Mouse (Mus musculus): ENCODE measurements around the gene Trp53bp1. TPM values are rescaled to one million over a fixed set of nuclear protein-coding genes. Genes with fewer than 3 reads are reported as not detected.

Gene Trp53bp1
- polyA plus RNA-seq, 1 experiment: 22.7 TPM

GRCm38 (mm10) chr2:121169173-121169572 is 102.0 kb downstream of the Trp53bp1 start:
- Histone ChIP-seq H3K79me2 (ENCODE audit: control insufficient read depth, insufficient read depth) (peaks cover 16% of the 10 kb centered on the region), H3K4me3 (peak overlapping the region; percentile 96), H3K27me3 (ENCODE audit: control insufficient read depth, insufficient read depth, insufficient read length) (no peaks in the 10 kb centered on the region), H3K4me2 (ENCODE audit: low read depth) (peak overlapping the region; percentile 95), H3ac (ENCODE audit: control insufficient read depth, insufficient read length) (no peak overlapping the region), H3K36me3 (ENCODE audit: control insufficient read depth, insufficient read depth) (peaks cover 10% of the 10 kb centered on the region)
- TF ChIP-seq MYOD1 (IDR thresholded peaks at IDR 0.05; ENCODE audit: control insufficient read depth in 1 of 3, insufficient read length in 2 of 3, low read depth in 2 of 3): no peak
- no peak for TF ChIP-seq TCF3 (IDR thresholded peaks at IDR 0.05; ENCODE audit: insufficient read length, low read depth)
- TF ChIP-seq POLR2A (IDR thresholded peaks at IDR 0.05; ENCODE audit: insufficient read length, low read depth): no peak
- TF ChIP-seq MAX (IDR thresholded peaks at IDR 0.05; ENCODE audit: low read depth): no peak
- no peak for TF ChIP-seq CEBPB (IDR thresholded peaks at IDR 0.05; ENCODE audit: insufficient read depth, poor library complexity, severe bottlenecking)
- TF ChIP-seq POLR2AphosphoS2 (IDR thresholded peaks at IDR 0.05; ENCODE audit: insufficient read length, low read depth): no peak
- no peak for TF ChIP-seq USF1 (IDR thresholded peaks at IDR 0.05; ENCODE audit: low read depth)
- no peak for TF ChIP-seq SRF (IDR thresholded peaks at IDR 0.05; ENCODE audit: control insufficient read depth, insufficient read length, low read depth)
- TF ChIP-seq TCF12 (IDR thresholded peaks at IDR 0.05; ENCODE audit: insufficient read depth, poor library complexity, severe bottlenecking): no peak
- TF ChIP-seq REST (IDR thresholded peaks at IDR 0.05; ENCODE audit: insufficient read depth, insufficient read length): no peak
- TF ChIP-seq E2F4 (IDR thresholded peaks at IDR 0.05; ENCODE audit: insufficient read depth): no peak
- TF ChIP-seq MYOG (IDR thresholded peaks at IDR 0.05; ENCODE audit: control insufficient read depth in 1 of 3, insufficient read depth in 1 of 3, insufficient read length in 2 of 3, low read depth in 2 of 3): no peak

GRCm38 (mm10) chr2:121153100-121153499 is 118.1 kb downstream of the Trp53bp1 start:
- TF ChIP-seq POLR2A (IDR thresholded peaks at IDR 0.05; ENCODE audit: insufficient read length, low read depth) (no peak), CEBPB (IDR thresholded peaks at IDR 0.05; ENCODE audit: insufficient read depth, poor library complexity, severe bottlenecking) (no peak), MAX (IDR thresholded peaks at IDR 0.05; ENCODE audit: low read depth) (no peak), TCF3 (IDR thresholded peaks at IDR 0.05; ENCODE audit: insufficient read length, low read depth) (no peak), USF1 (IDR thresholded peaks at IDR 0.05; ENCODE audit: low read depth) (no peak), SRF (IDR thresholded peaks at IDR 0.05; ENCODE audit: control insufficient read depth, insufficient read length, low read depth) (no peak), TCF12 (IDR thresholded peaks at IDR 0.05; ENCODE audit: insufficient read depth, poor library complexity, severe bottlenecking) (no peak), POLR2AphosphoS2 (IDR thresholded peaks at IDR 0.05; ENCODE audit: insufficient read length, low read depth) (no peak), MYOG (IDR thresholded peaks at IDR 0.05; ENCODE audit: control insufficient read depth in 1 of 3, insufficient read depth in 1 of 3, insufficient read length in 2 of 3, low read depth in 2 of 3) (no peak), E2F4 (IDR thresholded peaks at IDR 0.05; ENCODE audit: insufficient read depth) (no peak), MYOD1 (IDR thresholded peaks at IDR 0.05; ENCODE audit: control insufficient read depth in 1 of 3, insufficient read length in 2 of 3, low read depth in 2 of 3) (no peak), REST (IDR thresholded peaks at IDR 0.05; ENCODE audit: insufficient read depth, insufficient read length) (no peak)
- no peaks in the 10 kb centered on the region for H3K36me3 ChIP-seq (ENCODE audit: control insufficient read depth, insufficient read depth)
- no peak overlapping the region for H3K4me2 ChIP-seq (ENCODE audit: low read depth)
- H3K27me3 ChIP-seq (ENCODE audit: control insufficient read depth, insufficient read depth, insufficient read length): no peaks in the 10 kb centered on the region
- H3K79me2 ChIP-seq (ENCODE audit: control insufficient read depth, insufficient read depth): no peaks in the 10 kb centered on the region
- H3ac ChIP-seq (ENCODE audit: control insufficient read depth, insufficient read length): no peak overlapping the region
- no peak overlapping the region for H3K4me3 ChIP-seq

- no peak overlapping the region for H3K4me3 ChIP-seq
- no peaks in the 10 kb centered on the region for H3K36me3 ChIP-seq (ENCODE audit: control insufficient read depth, insufficient read depth)
- no peaks in the 10 kb centered on the region for H3K79me2 ChIP-seq (ENCODE audit: control insufficient read depth, insufficient read depth)
- H3ac ChIP-seq (ENCODE audit: control insufficient read depth, insufficient read length): no peak overlapping the region
- TF ChIP-seq MAX (IDR thresholded peaks at IDR 0.05; ENCODE audit: low read depth): no peak
- TF ChIP-seq SRF (IDR thresholded peaks at IDR 0.05; ENCODE audit: control insufficient read depth, insufficient read length, low read depth): no peak
- TF ChIP-seq REST (IDR thresholded peaks at IDR 0.05; ENCODE audit: insufficient read depth, insufficient read length): no peak
- no peak for TF ChIP-seq MYOG (IDR thresholded peaks at IDR 0.05; ENCODE audit: control insufficient read depth in 1 of 3, insufficient read depth in 1 of 3, insufficient read length in 2 of 3, low read depth in 2 of 3)
- no peak for TF ChIP-seq E2F4 (IDR thresholded peaks at IDR 0.05; ENCODE audit: insufficient read depth)
- no peak for TF ChIP-seq POLR2A (IDR thresholded peaks at IDR 0.05; ENCODE audit: insufficient read length, low read depth)
- TF ChIP-seq CEBPB (IDR thresholded peaks at IDR 0.05; ENCODE audit: insufficient read depth, poor library complexity, severe bottlenecking): no peak
- TF ChIP-seq TCF12 (IDR thresholded peaks at IDR 0.05; ENCODE audit: insufficient read depth, poor library complexity, severe bottlenecking): no peak
- no peak for TF ChIP-seq TCF3 (IDR thresholded peaks at IDR 0.05; ENCODE audit: insufficient read length, low read depth)
- TF ChIP-seq POLR2AphosphoS2 (IDR thresholded peaks at IDR 0.05; ENCODE audit: insufficient read length, low read depth): no peak
- no peak for TF ChIP-seq USF1 (IDR thresholded peaks at IDR 0.05; ENCODE audit: low read depth)
- no peak overlapping the region for H3K4me2 ChIP-seq (ENCODE audit: low read depth)
- no peaks in the 10 kb centered on the region for H3K27me3 ChIP-seq (ENCODE audit: control insufficient read depth, insufficient read depth, insufficient read length)
Observed at GRCm38 (mm10) chr2:121149679-121150078, 121.5 kb downstream of the Trp53bp1 start.

Other genes starting within 250 kb of the Trp53bp1 start
- gene Epb42, start 234.3 kb downstream of the Trp53bp1 start, polyA plus RNA-seq (2012; fragmentation: generic; extraction: Trizol): not detected
- gene Tgm5, start 185.6 kb downstream of the Trp53bp1 start, polyA plus RNA-seq (2012; fragmentation: generic; extraction: Trizol): 0.54 TPM
- not detected for gene Tgm7, start 161.6 kb downstream of the Trp53bp1 start, polyA plus RNA-seq (2012; fragmentation: generic; extraction: Trizol)
- gene Adal, start 131.0 kb downstream of the Trp53bp1 start, polyA plus RNA-seq (2012; fragmentation: generic; extraction: Trizol): 1.5 TPM
- 2.9 TPM for gene Lcmt2, start 130.8 kb downstream of the Trp53bp1 start, polyA plus RNA-seq (2012; fragmentation: generic; extraction: Trizol)
- gene Tubgcp4, start 100.8 kb downstream of the Trp53bp1 start, polyA plus RNA-seq (2012; fragmentation: generic; extraction: Trizol): 12.7 TPM
- 3.2 TPM for gene Zscan29, start 100.3 kb downstream of the Trp53bp1 start, polyA plus RNA-seq (2012; fragmentation: generic; extraction: Trizol)
- gene Map1a, start 18.2 kb upstream of the Trp53bp1 start, polyA plus RNA-seq (2012; fragmentation: generic; extraction: Trizol): 40.7 TPM
- 7.2 TPM for gene Ppip5k1, start 84.0 kb upstream of the Trp53bp1 start, polyA plus RNA-seq (2012; fragmentation: generic; extraction: Trizol)
- not detected for gene Ckmt1, start 86.3 kb upstream of the Trp53bp1 start, polyA plus RNA-seq (2012; fragmentation: generic; extraction: Trizol)
- not detected for gene Strc, start 115.8 kb upstream of the Trp53bp1 start, polyA plus RNA-seq (2012; fragmentation: generic; extraction: Trizol)
- gene Pdia3, start 142.4 kb upstream of the Trp53bp1 start, polyA plus RNA-seq (2012; fragmentation: generic; extraction: Trizol): 130 TPM
- gene Catsper2, start 142.4 kb upstream of the Trp53bp1 start, polyA plus RNA-seq (2012; fragmentation: generic; extraction: Trizol): 1.5 TPM
- gene Ell3, start 172.9 kb upstream of the Trp53bp1 start, polyA plus RNA-seq (2012; fragmentation: generic; extraction: Trizol): 0.05 TPM
- gene Serf2, start 177.8 kb upstream of the Trp53bp1 start, polyA plus RNA-seq (2012; fragmentation: generic; extraction: Trizol): 891 TPM
- gene Hypk, start 181.9 kb upstream of the Trp53bp1 start, polyA plus RNA-seq (2012; fragmentation: generic; extraction: Trizol): 26.4 TPM
- gene Serinc4, start 185.4 kb upstream of the Trp53bp1 start, polyA plus RNA-seq (2012; fragmentation: generic; extraction: Trizol): 0.32 TPM
- 13.1 TPM for gene Mfap1b, start 202.7 kb upstream of the Trp53bp1 start, polyA plus RNA-seq (2012; fragmentation: generic; extraction: Trizol)
- 9.3 TPM for gene Mfap1a, start 235.3 kb upstream of the Trp53bp1 start, polyA plus RNA-seq (2012; fragmentation: generic; extraction: Trizol)
- 2.4 TPM for gene Wdr76, start 235.3 kb upstream of the Trp53bp1 start, polyA plus RNA-seq (2012; fragmentation: generic; extraction: Trizol)